Mouse (Mus musculus): ENCODE measurements around the gene Cys1.
A peak's percentile ranks its signal among the peaks of the same experiment; 100 is the strongest.
"Not testable (repeated sequence)": the region's sequence is repeated elsewhere in the genome, so short reads cannot be mapped to it uniquely, and the experiment has no call there.

The Cys1 gene

GRCm38 (mm10) chr12:24645901-24646300, 35.7 kb downstream of the Cys1 start:
- DNase-seq (ENCODE audit: low spot score), result no peak

GRCm38 (mm10) chr12:24644125-24644571, 37.5 kb downstream of the Cys1 start:
- DNase-seq (ENCODE audit: low spot score), result no peak

GRCm38 (mm10) chr12:24642370-24642802, 39.2 kb downstream of the Cys1 start:
- DNase-seq (ENCODE audit: low spot score), result peak; percentile 74

GRCm38 (mm10) chr12:24638787-24639186, 42.8 kb downstream of the Cys1 start:
- DNase-seq (ENCODE audit: low spot score), result not testable (repeated sequence)

GRCm38 (mm10) chr12:24634648-24635047, 47.0 kb downstream of the Cys1 start:
- no peak for DNase-seq (ENCODE audit: low spot score)

- DNase-seq (ENCODE audit: low spot score), result no peak
Observed at GRCm38 (mm10) chr12:24634212-24634611, 47.4 kb downstream of the Cys1 start.

- DNase-seq (ENCODE audit: low spot score), result no peak
Observed at GRCm38 (mm10) chr12:24633753-24634191, 47.8 kb downstream of the Cys1 start.

GRCm38 (mm10) chr12:24632404-24632803, 49.2 kb downstream of the Cys1 start:
- DNase-seq (ENCODE audit: low spot score), result no peak

GRCm38 (mm10) chr12:24630220-24630619, 51.4 kb downstream of the Cys1 start:
- DNase-seq (ENCODE audit: low spot score), result peak; percentile 57

- DNase-seq (ENCODE audit: low spot score), result no peak
Observed at GRCm38 (mm10) chr12:24627215-24627614, 54.4 kb downstream of the Cys1 start.

GRCm38 (mm10) chr12:24626401-24626800, 55.2 kb downstream of the Cys1 start:
- no peak for DNase-seq (ENCODE audit: low spot score)

- no peak for DNase-seq (ENCODE audit: low spot score)
Observed at GRCm38 (mm10) chr12:24623486-24624251, 57.9 kb downstream of the Cys1 start.

GRCm38 (mm10) chr12:24619436-24619835, 62.2 kb downstream of the Cys1 start:
- no peak for DNase-seq (ENCODE audit: low spot score)
